Mouse (Mus musculus) liver, adult 2 months (tissue): ENCODE measurements around the gene Zfp629.
"Not testable (repeated sequence)": the region's sequence is repeated elsewhere in the genome, so short reads cannot be mapped to it uniquely, and the experiment has no call there.

Experiments used
- CTCF ChIP-seq: fragments of 200-500 bp; IDR thresholded peaks from 2 replicates; pipeline ENCODE4 v1.5.1; 2011; ENCODE audit warnings: low read depth, low read length, control low read depth
- POLR2A ChIP-seq: fragments of 200-500 bp; IDR thresholded peaks from 2 replicates; pipeline ENCODE4 v1.6.1; 2011; ENCODE audit warnings: low read length, control low read depth; ENCODE audit not compliant: insufficient read depth; ENCODE audit errors: extremely low read depth

DNA sequence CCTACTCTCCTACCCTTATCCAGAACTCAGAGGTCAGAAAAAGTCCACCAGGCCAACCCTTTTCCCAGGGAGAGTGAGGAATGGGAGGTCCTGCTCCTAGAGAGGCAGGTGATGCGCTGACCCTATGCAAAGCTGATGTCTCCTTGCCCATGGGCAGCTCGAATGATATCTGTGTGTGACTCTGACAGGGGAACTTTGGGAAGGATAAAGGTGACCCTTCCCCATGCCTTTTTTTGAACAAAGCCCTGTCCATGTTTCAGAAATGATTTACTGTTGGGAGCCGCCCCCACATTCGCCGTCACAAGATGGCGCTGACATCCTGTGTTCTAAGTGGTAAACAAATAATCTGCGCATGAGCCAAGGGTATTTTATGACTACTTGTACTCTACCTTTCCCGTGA, 2.8 kb upstream of the Zfp629 start:
- TF ChIP-seq POLR2A, CTCF: not testable (repeated sequence)
